Mouse (Mus musculus) lung, adult 2 months (tissue): ENCODE data around the gene Parg.

Source experiments
- CTCF ChIP-seq: fragments of 200-500 bp; IDR thresholded peaks from 2 replicates; pipeline ENCODE4 v1.5.1; 2011; ENCODE audit warnings: mild to moderate bottlenecking, low read length, control low read depth; ENCODE audit not compliant: insufficient read depth
- POLR2A ChIP-seq: fragments of 200-500 bp; IDR thresholded peaks from 2 replicates; pipeline ENCODE4 v1.6.1; 2011; ENCODE audit warnings: low read depth, mild to moderate bottlenecking, control low read depth, low read length, borderline replicate concordance; ENCODE audit errors: extremely low read depth

DNA sequence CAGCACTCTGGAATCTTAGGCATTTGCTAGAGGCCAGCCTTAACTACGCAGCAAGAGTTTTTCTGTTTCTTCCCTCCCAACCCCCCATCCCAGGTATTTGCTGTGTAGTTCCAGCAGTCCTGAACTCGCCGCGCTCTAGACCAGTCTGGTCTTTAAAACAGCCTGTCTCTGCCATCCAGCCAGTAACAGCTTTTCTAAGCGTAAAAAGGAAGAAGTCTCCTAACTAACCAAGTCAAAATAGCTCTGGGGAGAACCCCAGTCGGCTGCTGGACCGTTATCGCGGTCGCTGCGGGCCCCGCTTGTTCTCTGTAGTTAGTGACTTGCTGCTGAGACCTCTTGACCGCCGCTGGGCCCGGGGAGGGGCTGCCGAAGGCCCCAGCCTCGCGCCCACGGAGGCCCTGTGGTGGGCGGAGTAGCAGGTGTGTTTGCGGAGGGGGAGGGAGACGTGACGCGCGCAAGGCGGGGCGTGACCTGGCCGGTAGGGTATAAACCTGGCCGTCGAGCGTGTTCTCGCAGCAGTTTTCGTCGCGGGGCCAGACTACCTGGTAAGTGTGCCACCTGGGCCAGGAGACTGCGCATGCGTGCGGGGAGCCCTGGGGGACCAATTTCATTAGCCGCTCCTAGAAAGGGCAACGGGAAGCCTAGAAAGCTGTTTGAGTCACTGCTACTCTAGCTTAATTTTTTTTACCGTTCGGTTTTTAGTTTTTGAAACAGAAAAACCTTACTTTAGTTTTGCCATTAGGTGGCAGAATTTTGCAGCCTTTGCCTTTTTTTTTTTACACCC lies 36.3 kb upstream of the Parg start:
- TF ChIP-seq CTCF = no peak
- TF ChIP-seq POLR2A = peak; percentile 71; the same call in 1 of the 2 replicates
